Mouse (Mus musculus) spleen, adult 2 months (tissue): ENCODE results near the gene Tbrg4.

Source experiments
- CTCF ChIP-seq: fragments of 200-500 bp; IDR thresholded peaks from 2 replicates; pipeline ENCODE4 v1.5.1; 2011; ENCODE audit warnings: mild to moderate bottlenecking, inconsistent platforms; ENCODE audit not compliant: insufficient read depth, insufficient read length, insufficient replicate concordance; ENCODE audit errors: extremely low read depth
- POLR2A ChIP-seq: fragments of 200-500 bp; IDR thresholded peaks from 2 replicates; pipeline ENCODE4 v1.6.1; 2011; ENCODE audit warnings: low read depth, low read length, inconsistent platforms

DNA sequence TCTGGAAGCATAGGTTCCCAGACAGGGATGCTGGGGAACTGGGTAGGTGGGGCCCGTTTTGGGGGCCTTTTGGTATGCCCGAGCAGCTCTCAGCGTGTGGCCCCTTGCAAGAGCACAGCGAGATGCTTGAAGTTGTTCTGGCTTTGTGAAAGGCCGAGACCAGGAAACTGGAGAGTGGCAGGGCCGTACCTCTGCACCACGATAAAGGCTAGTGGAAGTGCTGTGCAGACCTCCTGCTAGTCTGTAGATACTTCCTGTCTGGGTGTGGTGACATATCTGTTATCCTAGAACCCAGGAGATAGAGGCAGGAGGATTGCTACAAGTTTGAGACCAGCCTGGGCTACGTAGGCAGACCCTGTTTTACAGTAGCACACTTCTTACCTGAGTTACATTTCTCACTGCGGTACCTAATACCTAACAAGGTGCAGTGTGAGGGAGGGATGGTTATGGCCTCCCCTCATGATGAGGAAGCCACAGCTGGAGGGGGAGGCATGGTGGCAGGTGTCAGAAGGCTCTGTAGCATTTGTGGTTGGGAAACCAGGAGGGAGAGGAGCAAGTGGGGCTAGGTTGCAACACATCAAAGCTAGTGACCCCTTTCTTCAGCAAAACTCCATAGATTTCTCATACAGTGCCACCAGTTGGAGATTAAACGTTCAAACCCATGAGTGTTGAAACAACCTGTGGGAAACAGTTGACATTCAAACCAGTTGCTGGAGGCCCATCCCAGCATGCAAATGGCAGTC lies 34.8 kb downstream of the Tbrg4 start:
- no peak for TF ChIP-seq CTCF
- TF ChIP-seq POLR2A = no peak
